ENCODE assay signal across 11 mouse cellular contexts in genomic region chr2:118511779-118512417, GRCm38 (mm10). TPM values are rescaled to one million over a fixed set of nuclear protein-coding genes. Genes with fewer than 3 reads are reported as not detected.
A peak's percentile ranks its signal among the peaks of the same experiment; 100 is the strongest.
DNase-seq lines count a peak whose midpoint lies in the region; ATAC-seq and TF ChIP-seq lines count a peak whose summit lies in the region.
"Had no signal": no experiment of that assay in that cellular context is flagged by ENCODE, and none has a peak within 500 bp of the region (broad histone marks: within the 10 kb centered on the region; RNA-seq: fewer than 3 reads in every experiment).

No protein-coding gene starts in this region.

- WGBS in heart, embryonic 11.5 days (ENCODE audit: insufficient replicate concordance) = 47% methylated on average over 11 of the region's 11 CpGs
- 64% methylated on average over 11 of the region's 11 CpGs for WGBS in midbrain, embryonic 11.5 days
- WGBS in midbrain, embryonic 16.5 days = 61% methylated on average over 11 of the region's 11 CpGs
- 54% methylated on average over 11 of the region's 11 CpGs for WGBS in heart, postnatal 0 days
- 67% methylated on average over 11 of the region's 11 CpGs for WGBS in midbrain, embryonic 15.5 days

- no peaks in the 10 kb centered on the region for H3K27me3 ChIP-seq in heart, embryonic 11.5 days (ENCODE audit: control insufficient read depth, insufficient read depth, low read length)
- no peaks in the 10 kb centered on the region for H3K27me3 ChIP-seq in midbrain, embryonic 11.5 days (ENCODE audit: control insufficient read depth, insufficient read depth, low read length)
- no peaks in the 10 kb centered on the region for H3K27me3 ChIP-seq in midbrain, embryonic 16.5 days (ENCODE audit: control insufficient read depth, insufficient read depth, low read depth, low read length)
- no peaks in the 10 kb centered on the region for H3K27me3 ChIP-seq in heart, postnatal 0 days (ENCODE audit: control insufficient read depth, insufficient read depth, low read length)
- no peaks in the 10 kb centered on the region for H3K27me3 ChIP-seq in midbrain, embryonic 15.5 days (replicated peaks)

- TF ChIP-seq CTCF in heart, postnatal 0 days (IDR thresholded peaks at IDR 0.05; ENCODE audit: low read depth) = no peak

- no peak overlapping the region for H3K9ac ChIP-seq in heart, embryonic 11.5 days (ENCODE audit: low read depth, low read length)
- no peak overlapping the region for H3K9ac ChIP-seq in midbrain, embryonic 11.5 days (ENCODE audit: low read length)
- H3K9ac ChIP-seq in midbrain, embryonic 16.5 days (ENCODE audit: low read depth, low read length) = no peak overlapping the region
- H3K9ac ChIP-seq in heart, postnatal 0 days (replicated peaks; ENCODE audit: low read depth, low read length) = no peak overlapping the region
- no peak overlapping the region for H3K9ac ChIP-seq in midbrain, embryonic 15.5 days
- H3K9ac ChIP-seq: hindbrain, embryonic 15.5 days had no signal

- H3K27ac ChIP-seq in heart, embryonic 11.5 days (ENCODE audit: low read depth, low read length) = no peak overlapping the region
- no peak overlapping the region for H3K27ac ChIP-seq in midbrain, embryonic 11.5 days (ENCODE audit: low read depth, low read length)
- no peak overlapping the region for H3K27ac ChIP-seq in midbrain, embryonic 16.5 days (ENCODE audit: low read length)
- H3K27ac ChIP-seq in heart, postnatal 0 days (ENCODE audit: low read depth) = peak overlapping the region; percentile 50; the same call in 1 of the 2 replicates
- 0 out of 2 replicates have a peak overlapping the region, but pooled peaks have one; percentile 11 for H3K27ac ChIP-seq in midbrain, embryonic 15.5 days
- H3K27ac ChIP-seq: hindbrain, embryonic 15.5 days had no signal

- H3K9me3 ChIP-seq in heart, embryonic 11.5 days (replicated peaks; ENCODE audit: control insufficient read depth, low read length) = no peaks in the 10 kb centered on the region
- no peaks in the 10 kb centered on the region for H3K9me3 ChIP-seq in midbrain, embryonic 11.5 days (ENCODE audit: control insufficient read depth, low read length)
- H3K9me3 ChIP-seq in midbrain, embryonic 16.5 days (replicated peaks; ENCODE audit: control insufficient read depth, low read length, poor library complexity, severe bottlenecking) = no peaks in the 10 kb centered on the region
- no peaks in the 10 kb centered on the region for H3K9me3 ChIP-seq in heart, postnatal 0 days (replicated peaks; ENCODE audit: control insufficient read depth, low read length)
- H3K9me3 ChIP-seq in midbrain, embryonic 15.5 days = no peaks in the 10 kb centered on the region
- H3K9me3 ChIP-seq: hindbrain, embryonic 15.5 days had no signal

- peaks cover 6% of the 10 kb centered on the region; the same call in 1 of the 2 replicates for H3K4me1 ChIP-seq in heart, embryonic 11.5 days (ENCODE audit: control insufficient read depth, insufficient read depth, low read length)
- H3K4me1 ChIP-seq in midbrain, embryonic 11.5 days (ENCODE audit: control insufficient read depth, insufficient read depth, low read length) = peaks cover 8% of the 10 kb centered on the region
- H3K4me1 ChIP-seq in midbrain, embryonic 16.5 days (ENCODE audit: control insufficient read depth, insufficient read depth, low read length) = peaks cover 3% of the 10 kb centered on the region; the same call in 1 of the 2 replicates
- peaks cover 15% of the 10 kb centered on the region; the same call in 1 of the 2 replicates for H3K4me1 ChIP-seq in heart, postnatal 0 days (ENCODE audit: control insufficient read depth, insufficient read depth)
- peaks cover 10% of the 10 kb centered on the region for H3K4me1 ChIP-seq in midbrain, embryonic 15.5 days

- no peak overlapping the region for H3K4me2 ChIP-seq in heart, embryonic 11.5 days
- no peak overlapping the region for H3K4me2 ChIP-seq in midbrain, embryonic 11.5 days
- H3K4me2 ChIP-seq in midbrain, embryonic 16.5 days (ENCODE audit: low read length) = no peak overlapping the region
- H3K4me2 ChIP-seq in heart, postnatal 0 days (ENCODE audit: low read depth, low read length) = no peak overlapping the region
- no peak overlapping the region for H3K4me2 ChIP-seq in midbrain, embryonic 15.5 days
- H3K4me2 ChIP-seq: hindbrain, embryonic 15.5 days had no signal

- no peak overlapping the region for H3K4me3 ChIP-seq in heart, embryonic 11.5 days (ENCODE audit: low read depth, low read length)
- H3K4me3 ChIP-seq in midbrain, embryonic 11.5 days (ENCODE audit: low read depth, low read length) = no peak overlapping the region
- no peak overlapping the region for H3K4me3 ChIP-seq in midbrain, embryonic 16.5 days (ENCODE audit: low read depth, low read length)
- H3K4me3 ChIP-seq in heart, postnatal 0 days (ENCODE audit: low read depth, low read length) = no peak overlapping the region
- H3K4me3 ChIP-seq in midbrain, embryonic 15.5 days = no peak overlapping the region
- H3K4me3 ChIP-seq: hindbrain, embryonic 15.5 days had no signal

- DNase-seq in heart, adult 11 months = peak; percentile 96
- peak; percentile 86 for DNase-seq in midbrain, embryonic 11.5 days (ENCODE audit: low spot score, missing footprints)
- DNase-seq in heart, postnatal 0 days (ENCODE audit: low spot score) = no peak
- DNase-seq in MN1 (ENCODE audit: low spot score) = no peak
- DNase-seq in thymus, postnatal 25 days = no peak
- DNase-seq: cerebellum, adult 8-10 months; thymus, adult 2 months had no signal

- no peak for TF ChIP-seq EP300 in heart, postnatal 0 days (IDR thresholded peaks at IDR 0.05; ENCODE audit: low read depth)

- no peak for ATAC-seq in heart, embryonic 11.5 days (replicated peaks; ENCODE audit: insufficient number of reproducible peaks, low FRiP score, low TSS enrichment)
- no peak for ATAC-seq in midbrain, embryonic 11.5 days (ENCODE audit: low FRiP score)
- no peak for ATAC-seq in midbrain, embryonic 16.5 days
- no peak for ATAC-seq in heart, postnatal 0 days (ENCODE audit: insufficient read depth, low read depth)
- no peak for ATAC-seq in midbrain, embryonic 15.5 days (replicated peaks)

- no peaks in the 10 kb centered on the region for H3K36me3 ChIP-seq in heart, embryonic 11.5 days (ENCODE audit: control insufficient read depth, insufficient read depth, low read length)
- no peaks in the 10 kb centered on the region for H3K36me3 ChIP-seq in midbrain, embryonic 11.5 days (ENCODE audit: control insufficient read depth, insufficient read depth, low read length)
- H3K36me3 ChIP-seq in midbrain, embryonic 16.5 days (ENCODE audit: control insufficient read depth, insufficient read depth, low read length) = no peaks in the 10 kb centered on the region
- H3K36me3 ChIP-seq in heart, postnatal 0 days (replicated peaks; ENCODE audit: control insufficient read depth, insufficient read depth, low read length) = no peaks in the 10 kb centered on the region
- no peaks in the 10 kb centered on the region for H3K36me3 ChIP-seq in midbrain, embryonic 15.5 days (replicated peaks)
- H3K36me3 ChIP-seq: hindbrain, embryonic 15.5 days had no signal

RNA-seq across cellular contexts. Expression of gene Srp14, which starts 32.4 kb away (rescaled TPM):
- polyA plus RNA-seq in heart, embryonic 11.5 days (2014; fragmentation: Nextera tagmentation; extraction: Ambion mirVana) = 202 and 204 TPM in 2 replicates
- 281 and 293 TPM in 2 replicates for polyA plus RNA-seq in midbrain, embryonic 11.5 days (2014; fragmentation: Nextera tagmentation; extraction: Ambion mirVana)
- 306 and 312 TPM in 2 replicates for polyA plus RNA-seq in midbrain, embryonic 16.5 days (2015; fragmentation: Nextera tagmentation; extraction: Ambion mirVana)
- 123 and 141 TPM in 2 replicates for total RNA-seq in heart, postnatal 0 days (2014; rRNA removed; ENCODE audit: low replicate concordance)
- polyA plus RNA-seq in heart, postnatal 0 days (2015; fragmentation: Nextera tagmentation; extraction: Ambion mirVana) = 210 and 219 TPM in 2 replicates
- polyA plus RNA-seq in midbrain, embryonic 15.5 days (2015; fragmentation: Nextera tagmentation; extraction: Ambion mirVana) = 303 and 315 TPM in 2 replicates

RNA-seq across cellular contexts. Expression of gene Bmf, which starts 37.6 kb away (rescaled TPM):
- 2.6 and 3.7 TPM in 2 replicates for polyA plus RNA-seq in heart, embryonic 11.5 days (2014; fragmentation: Nextera tagmentation; extraction: Ambion mirVana)
- polyA plus RNA-seq in midbrain, embryonic 11.5 days (2014; fragmentation: Nextera tagmentation; extraction: Ambion mirVana) = 1.8 and 2.8 TPM in 2 replicates
- polyA plus RNA-seq in midbrain, embryonic 16.5 days (2015; fragmentation: Nextera tagmentation; extraction: Ambion mirVana) = 1.2 and 2.0 TPM in 2 replicates
- total RNA-seq in heart, postnatal 0 days (2014; rRNA removed; ENCODE audit: low replicate concordance) = 12.7 and 14.5 TPM in 2 replicates
- 1.5 and 1.6 TPM in 2 replicates for polyA plus RNA-seq in heart, postnatal 0 days (2015; fragmentation: Nextera tagmentation; extraction: Ambion mirVana)
- 3.3 and 4.3 TPM in 2 replicates for polyA plus RNA-seq in midbrain, embryonic 15.5 days (2015; fragmentation: Nextera tagmentation; extraction: Ambion mirVana)

Comparison
In these comparisons a context has a peak if more than half of its experiments do, and no peak if none do; other contexts are left out.
1. DNase-seq: peak in heart, adult 11 months (single experiment) and midbrain, embryonic 11.5 days (single experiment); none in heart, postnatal 0 days (single experiment), MN1 (single experiment) and thymus, postnatal 25 days (single experiment).
2. H3K27ac ChIP-seq: peak in heart, postnatal 0 days (single experiment) and midbrain, embryonic 15.5 days (single experiment); none in heart, embryonic 11.5 days (single experiment), midbrain, embryonic 11.5 days (single experiment) and midbrain, embryonic 16.5 days (single experiment).